Comparison of ENCODE assay signal across 27 mouse cellular contexts in genomic region chrX:152205486-152205885, GRCm38 (mm10). TPM values are rescaled to one million over a fixed set of nuclear protein-coding genes. Genes with fewer than 3 reads are reported as not detected.
DNase-seq lines count a peak whose midpoint lies in the region; ATAC-seq and TF ChIP-seq lines count a peak whose summit lies in the region.
"Had no signal": no experiment of that assay in that cellular context is flagged by ENCODE, and none has a peak within 500 bp of the region (broad histone marks: within the 10 kb centered on the region; RNA-seq: fewer than 3 reads in every experiment).

No protein-coding gene starts in this region.

- peaks cover 17% of the 10 kb centered on the region for H3K27me3 ChIP-seq in intestine, embryonic 16.5 days (replicated peaks; ENCODE audit: control insufficient read depth, insufficient read depth, low read length)
- H3K27me3 ChIP-seq in intestine, postnatal 0 days (replicated peaks; ENCODE audit: control insufficient read depth, insufficient read depth, low read length) = no peaks in the 10 kb centered on the region
- H3K27me3 ChIP-seq in kidney, embryonic 15.5 days = peaks cover 81% of the 10 kb centered on the region
- H3K27me3 ChIP-seq in liver, adult 2 months (ENCODE audit: control insufficient read depth, insufficient read depth, low read length) = no peaks in the 10 kb centered on the region
- H3K27me3 ChIP-seq in liver, embryonic 12.5 days (replicated peaks) = peaks cover 55% of the 10 kb centered on the region

- no peaks in the 10 kb centered on the region for H3K4me1 ChIP-seq in intestine, embryonic 16.5 days (ENCODE audit: control insufficient read depth, insufficient read depth, low read length)
- no peaks in the 10 kb centered on the region for H3K4me1 ChIP-seq in intestine, postnatal 0 days (replicated peaks; ENCODE audit: control insufficient read depth, insufficient read depth, low read length)
- H3K4me1 ChIP-seq in kidney, embryonic 15.5 days = peaks cover 10% of the 10 kb centered on the region
- peaks cover 3% of the 10 kb centered on the region for H3K4me1 ChIP-seq in liver, adult 2 months (ENCODE audit: control insufficient read depth, insufficient read depth, low read length)
- no peaks in the 10 kb centered on the region for H3K4me1 ChIP-seq in liver, embryonic 12.5 days
- H3K4me1 ChIP-seq: embryonic facial prominence, embryonic 13.5 days; forebrain, embryonic 15.5 days; heart, embryonic 15.5 days had no signal

- no peak overlapping the region for H3K9ac ChIP-seq in intestine, embryonic 16.5 days (ENCODE audit: low read depth, low read length)
- no peak overlapping the region for H3K9ac ChIP-seq in intestine, postnatal 0 days (ENCODE audit: low read depth, low read length)
- H3K9ac ChIP-seq in kidney, embryonic 15.5 days = no peak overlapping the region
- no peak overlapping the region for H3K9ac ChIP-seq in liver, adult 2 months (ENCODE audit: low read depth, low read length)
- H3K9ac ChIP-seq in liver, embryonic 12.5 days = no peak overlapping the region
- H3K9ac ChIP-seq: embryonic facial prominence, embryonic 13.5 days; forebrain, embryonic 12.5 days; forebrain, embryonic 15.5 days; heart, embryonic 12.5 days; heart, embryonic 15.5 days; hindbrain, embryonic 13.5 days had no signal

- ATAC-seq in intestine, embryonic 16.5 days = peak; percentile 14; the same call in 1 of the 2 replicates
- ATAC-seq in intestine, postnatal 0 days = no peak
- ATAC-seq in kidney, embryonic 15.5 days (replicated peaks; ENCODE audit: low FRiP score) = no peak
- ATAC-seq in liver, embryonic 12.5 days = no peak
- ATAC-seq: activated CD4-positive, CD25-positive, alpha-beta regulatory T cell, adult 4 months; forebrain, embryonic 15.5 days had no signal

- DNase-seq in kidney, adult 9 months = peak; percentile 60
- peak; percentile 79 for DNase-seq in liver, adult 2 months (ENCODE audit: extremely low read depth, low read depth, low spot score)
- DNase-seq: adrenal gland, adult 8-10 months; adrenal gland, postnatal 25 days; cerebellum, adult 11-12 months; cerebellum, adult 8-10 months; cerebellum, postnatal 10 days; cerebellum, postnatal 36 days; embryo, embryonic 11 days; gastrocnemius, postnatal 25 days; heart, adult 18-20 months; heart, postnatal 10 days; heart, postnatal 36 days had no signal

- no peak overlapping the region for H3K4me2 ChIP-seq in intestine, embryonic 16.5 days (ENCODE audit: low read depth, low read length)
- H3K4me2 ChIP-seq in intestine, postnatal 0 days (replicated peaks; ENCODE audit: low read depth) = no peak overlapping the region
- H3K4me2 ChIP-seq in kidney, embryonic 15.5 days = no peak overlapping the region
- no peak overlapping the region for H3K4me2 ChIP-seq in liver, embryonic 12.5 days
- H3K4me2 ChIP-seq: embryonic facial prominence, embryonic 13.5 days; forebrain, embryonic 12.5 days; forebrain, embryonic 15.5 days; heart, embryonic 12.5 days; heart, embryonic 15.5 days; hindbrain, embryonic 13.5 days had no signal

- WGBS in intestine, embryonic 16.5 days = 94% methylated on average over 1 of the region's 1 CpGs
- WGBS in intestine, postnatal 0 days = 93% methylated on average over 1 of the region's 1 CpGs
- 100% methylated on average over 1 of the region's 1 CpGs for WGBS in kidney, embryonic 15.5 days
- whole genome bisulfite sequencing in liver, adult 2 months = 100% methylated on average over 1 of the region's 1 CpGs
- WGBS in liver, embryonic 12.5 days (ENCODE audit: insufficient replicate concordance) = 83% methylated on average over 1 of the region's 1 CpGs

- H3K27ac ChIP-seq in intestine, embryonic 16.5 days (ENCODE audit: low read length) = no peak overlapping the region
- no peak overlapping the region for H3K27ac ChIP-seq in intestine, postnatal 0 days (ENCODE audit: low read depth, low read length)
- no peak overlapping the region for H3K27ac ChIP-seq in kidney, embryonic 15.5 days
- peak overlapping the region; percentile 58 for H3K27ac ChIP-seq in liver, adult 2 months (replicated peaks; ENCODE audit: insufficient read depth, low read depth, low read length)
- H3K27ac ChIP-seq in liver, embryonic 12.5 days = no peak overlapping the region
- H3K27ac ChIP-seq: embryonic facial prominence, embryonic 10.5 days; embryonic facial prominence, embryonic 13.5 days; forebrain, embryonic 12.5 days; forebrain, embryonic 15.5 days; heart, embryonic 15.5 days; hindbrain, embryonic 10.5 days; hindbrain, embryonic 13.5 days had no signal

- no peak for TF ChIP-seq CTCF in intestine, postnatal 0 days (IDR thresholded peaks at IDR 0.05; ENCODE audit: low read depth)
- no peak for TF ChIP-seq CTCF in liver, adult 2 months (IDR thresholded peaks at IDR 0.05; ENCODE audit: low read depth, low read length)

- H3K79me2 ChIP-seq in liver, adult 2 months (ENCODE audit: control insufficient read depth, insufficient read depth, low read length) = no peaks in the 10 kb centered on the region; the same call in 1 of the 2 replicates

- no peak overlapping the region for H3K4me3 ChIP-seq in intestine, embryonic 16.5 days (ENCODE audit: low read length)
- H3K4me3 ChIP-seq in intestine, postnatal 0 days (ENCODE audit: low read depth, low read length) = no peak overlapping the region
- H3K4me3 ChIP-seq in kidney, embryonic 15.5 days (replicated peaks) = no peak overlapping the region
- H3K4me3 ChIP-seq in liver, adult 2 months (ENCODE audit: insufficient read depth, low read depth, low read length) = no peak overlapping the region
- H3K4me3 ChIP-seq in liver, embryonic 12.5 days = no peak overlapping the region
- H3K4me3 ChIP-seq: embryonic facial prominence, embryonic 10.5 days; embryonic facial prominence, embryonic 13.5 days; erythroblast, embryonic 14.5 days; forebrain, embryonic 12.5 days; forebrain, embryonic 15.5 days; heart, embryonic 12.5 days; heart, embryonic 15.5 days; hindbrain, embryonic 10.5 days; hindbrain, embryonic 13.5 days had no signal

- H3K9me3 ChIP-seq in intestine, embryonic 16.5 days (ENCODE audit: control insufficient read depth, low read length) = no peaks in the 10 kb centered on the region
- no peaks in the 10 kb centered on the region for H3K9me3 ChIP-seq in intestine, postnatal 0 days (ENCODE audit: control insufficient read depth)
- H3K9me3 ChIP-seq in kidney, embryonic 15.5 days (replicated peaks) = no peaks in the 10 kb centered on the region
- H3K9me3 ChIP-seq in liver, embryonic 12.5 days (replicated peaks) = no peaks in the 10 kb centered on the region
- H3K9me3 ChIP-seq: embryonic facial prominence, embryonic 10.5 days; embryonic facial prominence, embryonic 13.5 days; forebrain, embryonic 12.5 days; forebrain, embryonic 15.5 days; heart, embryonic 12.5 days; heart, embryonic 15.5 days; hindbrain, embryonic 10.5 days; hindbrain, embryonic 13.5 days had no signal

- no peak for TF ChIP-seq POLR2A in liver, adult 2 months (IDR thresholded peaks at IDR 0.05; ENCODE audit: extremely low read depth, insufficient read depth, low read length)

- H3K36me3 ChIP-seq in intestine, embryonic 16.5 days (ENCODE audit: control insufficient read depth, insufficient read depth, low read length) = no peaks in the 10 kb centered on the region
- peaks cover 5% of the 10 kb centered on the region; the same call in 1 of the 2 replicates for H3K36me3 ChIP-seq in intestine, postnatal 0 days (ENCODE audit: control insufficient read depth, insufficient read depth)
- no peaks in the 10 kb centered on the region for H3K36me3 ChIP-seq in kidney, embryonic 15.5 days
- peaks cover 2% of the 10 kb centered on the region; the same call in 1 of the 2 replicates for H3K36me3 ChIP-seq in liver, adult 2 months (ENCODE audit: control insufficient read depth, insufficient read depth, low read length)
- no peaks in the 10 kb centered on the region for H3K36me3 ChIP-seq in liver, embryonic 12.5 days
- H3K36me3 ChIP-seq: embryonic facial prominence, embryonic 10.5 days; forebrain, embryonic 12.5 days; forebrain, embryonic 15.5 days; heart, embryonic 15.5 days; hindbrain, embryonic 10.5 days; hindbrain, embryonic 13.5 days had no signal

RNA-seq across cellular contexts. Expression of gene Kdm5c, which starts 27.3 kb away (rescaled TPM):
- polyA plus RNA-seq in intestine, embryonic 16.5 days (2015; fragmentation: Nextera tagmentation; extraction: Ambion mirVana) = 33.5 and 38.3 TPM in 2 replicates
- polyA plus RNA-seq in intestine, postnatal 0 days (2015; fragmentation: Nextera tagmentation; extraction: Ambion mirVana) = 16.2 and 19.7 TPM in 2 replicates
- 43.4 and 44.0 TPM in 2 replicates for polyA plus RNA-seq in kidney, embryonic 15.5 days (2015; fragmentation: Nextera tagmentation; extraction: Ambion mirVana)
- 22.1 and 25.2 TPM in 2 replicates for total RNA-seq in liver, adult 2 months (2014; rRNA removed)
- polyA plus RNA-seq in liver, adult 2 months (2012; rRNA removed) = 49.0 and 65.5 TPM in 2 replicates
- polyA plus RNA-seq in liver, embryonic 12.5 days (2016; fragmentation: Nextera tagmentation; extraction: Ambion mirVana) = 36.0 and 36.5 TPM in 2 replicates
